Mouse (Mus musculus) liver, embryonic 15.5 days (tissue): Measurements from ENCODE around the gene Slc6a4. TPM values are rescaled to one million over a fixed set of nuclear protein-coding genes. Genes with fewer than 3 reads are reported as not detected.

Source experiments
- ATAC-seq: fragments of 200-750 bp; cut with Nextera tagmentation; 2 replicates; pipeline ENCODE4 v1.8.0; 2017; ENCODE audit warnings: moderate number of reproducible peaks, mild to moderate bottlenecking, moderate library complexity; ENCODE audit not compliant: insufficient read depth
- H3K27ac ChIP-seq: fragments of 300-500 bp; sonication (generic); replicated peaks from 2 replicates; pipeline ENCODE4 v1.5.1; 2015; ENCODE audit warnings: mild to moderate bottlenecking, inconsistent platforms
- H3K27me3 ChIP-seq: fragments of 300-500 bp; sonication (generic); 2 replicates; pipeline ENCODE4 v1.6.1; 2015; ENCODE audit warnings: mild to moderate bottlenecking, inconsistent platforms
- H3K36me3 ChIP-seq: fragments of 300-500 bp; sonication (generic); replicated peaks from 2 replicates; pipeline ENCODE4 v1.6.1; 2015; ENCODE audit warnings: moderate library complexity, mild to moderate bottlenecking, inconsistent platforms
- H3K4me1 ChIP-seq: fragments of 300-500 bp; sonication (generic); replicated peaks from 2 replicates; pipeline ENCODE4 v1.6.1; 2015; ENCODE audit warnings: inconsistent platforms
- H3K4me2 ChIP-seq: fragments of 300-500 bp; sonication (generic); 2 replicates; pipeline ENCODE4 v1.6.1; 2015; ENCODE audit warnings: moderate library complexity, mild to moderate bottlenecking, inconsistent platforms
- H3K4me3 ChIP-seq: fragments of 300-500 bp; sonication (generic); replicated peaks from 2 replicates; pipeline ENCODE4 v1.5.1; 2015; ENCODE audit warnings: mild to moderate bottlenecking, inconsistent platforms
- H3K9ac ChIP-seq: fragments of 300-500 bp; sonication (generic); 2 replicates; pipeline ENCODE4 v1.6.1; 2015; ENCODE audit warnings: moderate library complexity, mild to moderate bottlenecking, inconsistent platforms
- H3K9me3 ChIP-seq: fragments of 300-500 bp; sonication (generic); replicated peaks from 2 replicates; pipeline ENCODE4 v1.6.1; 2016; ENCODE audit warnings: inconsistent platforms
- WGBS: fragments of 180-500 bp; shearing (Covaris S2); methylation state at CpG from one replicate; pipeline ENCODE4 v1.1.7; 2015; ENCODE audit warnings: mixed read lengths; ENCODE audit not compliant: insufficient replicate concordance; 5-methylcytosine and 5-hydroxymethylcytosine counted together
- polyA plus RNA-seq: library from polyadenylated mRNA; unstranded; fragments of >200 nt; fragmentation: Nextera tagmentation; extraction: Ambion mirVana; gene quantifications from 2 replicates; pipeline ENCODE4 v1.2.1, GENCODE M21; 2015

Slc6a4 gene
- polyA plus RNA-seq, 1 experiment from 2014 or later: 2.1 TPM

DNA sequence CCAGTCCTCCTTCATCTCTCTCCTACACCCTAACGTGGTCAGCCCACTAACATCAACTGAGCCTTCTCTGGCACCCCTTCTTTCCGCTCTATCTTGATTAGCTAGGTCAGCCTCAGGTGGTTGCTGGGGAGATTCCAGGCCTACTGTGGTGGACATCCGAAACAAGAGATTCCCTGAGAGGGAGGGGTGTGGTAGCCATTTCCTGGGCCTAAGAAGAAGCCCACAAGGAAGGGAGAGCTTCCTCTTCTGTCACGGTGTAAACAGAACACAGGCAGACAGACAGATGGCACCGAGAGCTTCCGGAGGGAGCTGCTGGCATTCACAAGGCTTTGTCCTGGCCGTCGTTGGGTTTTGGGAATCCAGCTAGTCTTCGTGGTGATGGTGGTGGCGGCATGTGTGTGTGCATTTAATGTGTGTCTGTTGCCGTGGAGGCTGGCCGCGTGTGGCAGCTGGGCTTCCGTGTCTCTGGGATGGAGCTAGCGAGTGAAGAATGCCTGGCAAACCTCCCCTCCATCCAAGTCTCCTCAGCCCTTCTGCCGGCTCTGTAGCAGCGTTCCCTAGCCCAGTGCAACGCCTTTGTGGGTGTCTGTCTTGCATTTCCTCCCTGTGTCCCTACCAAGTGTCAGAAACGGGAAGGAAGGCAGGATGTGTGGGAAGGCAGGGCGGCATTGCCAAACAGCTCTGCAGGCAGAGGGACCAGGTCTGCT is 2.3 kb upstream of the Slc6a4 start:
- no peaks in the 10 kb centered on the region for H3K36me3 ChIP-seq
- H3K4me2 ChIP-seq: peak overlapping the region; percentile 70
- H3K9ac ChIP-seq: no peak overlapping the region
- peaks cover 67% of the 10 kb centered on the region for H3K27me3 ChIP-seq
- H3K9me3 ChIP-seq: no peaks in the 10 kb centered on the region
- WGBS: 24% methylated on average over 20 of the region's 20 CpGs
- peaks cover 24% of the 10 kb centered on the region for H3K4me1 ChIP-seq
- no peak for ATAC-seq
- no peak overlapping the region for H3K4me3 ChIP-seq
- no peak overlapping the region for H3K27ac ChIP-seq

DNA sequence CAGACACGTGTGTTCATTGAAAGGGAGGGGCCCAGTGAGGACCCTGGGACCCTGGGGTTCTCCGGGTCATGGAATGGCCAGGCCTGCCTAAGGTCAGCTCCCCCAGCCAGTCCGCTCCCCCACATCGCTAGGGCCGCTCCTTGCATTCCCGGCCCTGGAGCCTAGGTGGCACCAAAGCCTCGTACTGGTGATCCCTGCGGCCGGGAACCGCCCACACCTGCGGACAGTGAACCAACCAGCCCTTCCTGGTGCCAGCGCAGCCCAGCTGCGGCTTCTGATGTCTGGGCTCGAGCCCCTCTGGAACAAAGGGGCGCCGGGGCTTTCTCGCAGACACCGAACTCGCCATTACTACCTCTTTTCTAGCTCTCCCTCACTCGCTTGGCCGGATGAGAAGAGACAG is 1.1 kb upstream of the Slc6a4 start:
- peaks cover 24% of the 10 kb centered on the region for H3K4me1 ChIP-seq
- no peaks in the 10 kb centered on the region for H3K9me3 ChIP-seq
- peak overlapping the region; percentile 51 for H3K4me3 ChIP-seq
- peak overlapping the region; percentile 70 for H3K4me2 ChIP-seq
- peaks cover 78% of the 10 kb centered on the region for H3K27me3 ChIP-seq
- no peak overlapping the region for H3K9ac ChIP-seq
- 2% methylated on average over 21 of the region's 21 CpGs for WGBS
- no peak overlapping the region for H3K27ac ChIP-seq
- peak; percentile 60; the same call in 1 of the 2 replicates for ATAC-seq
- no peaks in the 10 kb centered on the region for H3K36me3 ChIP-seq

DNA sequence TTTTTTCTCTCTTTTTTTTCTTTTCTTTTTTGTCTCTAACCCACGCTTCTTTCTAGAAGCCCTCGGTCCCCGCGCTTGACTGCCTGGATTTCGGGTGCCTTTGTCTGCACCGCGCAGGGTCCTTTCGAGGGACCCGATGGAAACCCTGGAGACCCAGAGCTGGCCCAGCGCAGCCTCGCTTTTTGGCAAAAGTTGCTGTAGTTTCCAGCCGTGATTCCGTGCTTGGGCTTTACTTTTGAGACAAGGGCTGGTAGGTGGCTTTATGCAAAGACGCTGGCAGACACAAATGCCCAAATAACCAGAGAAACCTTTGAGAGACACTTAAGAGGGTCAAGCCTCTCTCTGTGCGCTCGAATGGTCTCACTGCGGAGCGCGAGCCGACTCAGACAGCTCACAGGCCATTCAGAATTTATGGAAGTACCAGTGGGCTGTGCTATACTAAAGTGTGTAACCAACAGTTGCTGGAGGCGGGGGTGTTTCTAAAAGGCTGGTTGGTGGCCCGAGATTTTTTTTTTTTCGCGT is 363 bp downstream of the Slc6a4 start:
- Histone ChIP-seq H3K4me2 (peak overlapping the region; percentile 70), H3K9ac (no peak overlapping the region), H3K9me3 (no peaks in the 10 kb centered on the region), H3K36me3 (no peaks in the 10 kb centered on the region), H3K4me3 (peak overlapping the region; percentile 51), H3K4me1 (peaks cover 24% of the 10 kb centered on the region), H3K27me3 (peaks cover 82% of the 10 kb centered on the region), H3K27ac (no peak overlapping the region)
- ATAC-seq: no peak
- WGBS: 11% methylated on average over 24 of the region's 24 CpGs

DNA sequence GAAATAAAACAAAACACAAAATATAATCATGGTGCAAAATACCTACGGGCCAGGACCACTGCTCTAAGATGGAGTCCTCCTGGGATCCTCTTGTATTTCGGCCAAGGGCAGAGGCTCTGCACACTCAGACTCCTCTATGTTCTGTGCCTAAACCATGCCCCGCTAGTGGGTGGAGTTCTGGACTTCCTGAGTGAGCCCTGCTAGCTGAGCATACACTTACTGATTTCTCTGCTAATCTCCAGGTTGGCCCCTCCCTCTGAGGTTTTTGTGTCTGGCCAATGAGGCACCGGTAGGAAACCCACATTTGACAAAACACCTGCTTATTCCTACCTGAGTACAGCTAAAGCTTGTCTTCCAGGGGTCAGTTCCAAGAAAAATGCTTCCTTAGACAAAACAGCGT is 2.3 kb downstream of the Slc6a4 start:
- ATAC-seq: no peak
- Histone ChIP-seq H3K9ac (no peak overlapping the region), H3K4me3 (no peak overlapping the region), H3K36me3 (no peaks in the 10 kb centered on the region), H3K4me2 (no peak overlapping the region), H3K27me3 (peaks cover 85% of the 10 kb centered on the region), H3K27ac (no peak overlapping the region), H3K4me1 (peaks cover 19% of the 10 kb centered on the region), H3K9me3 (no peaks in the 10 kb centered on the region)
- 33% methylated on average over 5 of the region's 5 CpGs for WGBS

DNA sequence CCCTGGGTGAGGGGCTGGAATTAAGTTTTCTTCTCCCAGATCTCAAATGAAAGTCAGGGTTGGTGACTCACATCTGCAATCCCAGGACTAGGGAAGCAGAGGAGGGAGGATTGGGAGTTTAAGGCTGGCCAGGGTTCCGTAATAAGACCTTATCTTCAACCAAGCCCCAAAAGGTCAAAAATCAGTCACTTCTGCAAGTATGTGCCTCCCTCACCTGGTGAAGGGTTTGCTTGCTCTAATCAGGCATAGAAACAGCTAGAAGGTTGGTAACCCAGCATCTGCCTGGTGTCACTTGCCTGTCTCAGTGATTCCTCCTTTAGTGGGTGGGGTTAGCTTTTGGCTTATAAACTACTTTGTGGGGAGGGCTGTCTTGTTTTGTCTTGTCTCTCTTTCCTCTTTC is 4.0 kb downstream of the Slc6a4 start:
- Histone ChIP-seq H3K9me3 (no peaks in the 10 kb centered on the region), H3K36me3 (no peaks in the 10 kb centered on the region), H3K4me2 (no peak overlapping the region), H3K9ac (no peak overlapping the region), H3K27me3 (peaks cover 77% of the 10 kb centered on the region), H3K4me1 (peaks cover 14% of the 10 kb centered on the region), H3K27ac (no peak overlapping the region), H3K4me3 (no peak overlapping the region)
- WGBS: 52% methylated on average over 1 of the region's 1 CpGs
- ATAC-seq: no peak

DNA sequence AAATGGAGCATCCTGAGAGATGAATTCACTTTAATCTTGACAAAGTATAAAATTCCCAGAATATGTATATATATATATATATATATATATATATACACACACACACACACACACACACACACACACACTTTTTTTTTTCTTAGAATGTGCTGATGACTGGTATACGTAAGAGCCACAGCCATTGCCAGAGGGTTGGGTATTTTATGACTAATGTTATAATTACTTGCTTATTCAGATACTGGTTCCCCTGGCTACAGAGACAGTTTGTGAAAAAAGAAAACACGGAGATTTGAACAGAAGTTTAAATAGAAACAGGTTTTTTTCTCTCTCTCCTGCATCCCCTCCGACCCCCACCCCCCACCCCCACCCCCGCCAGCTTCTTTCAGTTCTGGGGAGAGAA is 7.5 kb downstream of the Slc6a4 start:
- H3K27me3 ChIP-seq: peaks cover 44% of the 10 kb centered on the region
- WGBS: 52% methylated on average over 4 of the region's 4 CpGs

DNA sequence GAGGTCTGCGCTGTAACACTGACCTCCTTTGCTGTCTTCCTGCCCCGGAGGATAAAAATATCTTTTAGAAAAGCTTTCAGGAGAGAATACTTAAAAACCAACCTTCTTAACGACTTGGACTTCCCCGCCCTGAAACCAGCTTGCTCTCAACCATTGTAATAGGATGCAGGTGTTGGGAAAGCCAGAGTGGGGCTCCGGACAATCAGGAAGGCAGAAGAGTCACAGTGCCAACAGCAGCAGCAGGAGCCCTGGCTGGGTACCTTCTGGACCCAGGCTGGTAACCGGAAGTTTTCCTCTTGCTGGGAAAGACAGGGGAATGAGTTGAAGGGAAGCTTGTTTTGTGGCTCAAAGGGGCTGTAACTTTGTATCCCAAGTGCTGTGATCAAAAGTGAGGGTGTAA is 8.2 kb downstream of the Slc6a4 start:
- Histone ChIP-seq H3K4me3 (no peak overlapping the region), H3K4me2 (no peak overlapping the region), H3K9ac (no peak overlapping the region), H3K36me3 (no peaks in the 10 kb centered on the region), H3K27me3 (peaks cover 36% of the 10 kb centered on the region), H3K27ac (no peak overlapping the region), H3K9me3 (no peaks in the 10 kb centered on the region), H3K4me1 (0 out of 2 replicates have a peak, but pooled peaks cover 5% of the 10 kb centered on the region)
- WGBS: 34% methylated on average over 6 of the region's 6 CpGs
- no peak for ATAC-seq

More for the DNA sequence above, 7.5 kb downstream of the Slc6a4 start:
- Histone ChIP-seq H3K4me2 (no peak overlapping the region), H3K27ac (no peak overlapping the region), H3K4me3 (no peak overlapping the region), H3K9ac (no peak overlapping the region), H3K4me1 (0 out of 2 replicates have a peak, but pooled peaks cover under 1% of the 10 kb centered on the region), H3K36me3 (no peaks in the 10 kb centered on the region), H3K9me3 (no peaks in the 10 kb centered on the region)
- ATAC-seq: no peak

DNA sequence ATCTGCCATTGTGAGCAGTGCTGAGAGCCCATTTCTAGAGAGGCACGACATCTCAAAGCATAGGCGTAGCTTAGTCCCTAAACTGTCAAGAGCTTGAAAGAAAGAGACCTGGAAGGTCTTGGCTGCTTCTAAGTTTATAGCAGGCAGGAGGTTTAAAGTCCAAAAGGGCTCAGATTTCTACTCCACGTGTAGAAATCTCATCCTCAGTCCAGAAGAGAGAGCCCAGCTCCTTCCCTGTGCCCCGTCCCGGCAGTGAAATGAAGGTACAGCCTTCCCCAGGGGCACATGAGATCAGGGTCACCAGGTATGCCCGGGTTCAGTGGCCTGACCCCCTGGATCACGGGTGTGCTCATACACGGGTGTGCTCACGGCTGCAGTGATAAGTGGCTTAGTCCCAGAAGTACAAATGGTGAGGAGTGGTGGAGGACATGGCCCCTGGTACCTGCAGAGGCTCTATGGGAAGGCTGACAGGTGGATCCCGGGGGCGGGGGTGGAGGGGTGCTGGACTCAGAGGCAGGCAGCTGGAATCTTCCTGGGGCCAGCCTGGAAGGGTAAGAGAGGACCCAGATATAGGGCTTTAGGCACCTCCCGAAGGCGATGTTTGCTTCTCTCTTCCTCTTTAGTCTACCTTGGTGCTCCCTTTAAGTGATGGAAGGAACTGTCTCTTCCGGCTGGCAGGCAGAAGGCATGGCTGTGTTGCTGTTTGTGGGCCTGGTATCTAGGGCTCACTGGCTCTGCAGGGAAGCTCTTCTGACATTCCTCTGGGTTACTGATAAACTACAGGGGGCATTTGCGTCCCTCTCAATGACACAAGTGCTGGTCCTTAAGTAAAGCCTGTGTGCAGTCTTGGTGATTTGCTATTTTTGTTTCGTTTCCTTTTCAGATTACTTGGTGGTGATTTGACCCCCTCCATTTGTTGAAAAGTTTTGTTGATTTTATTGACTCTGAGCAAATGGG is 10.9 kb downstream of the Slc6a4 start:
- H3K9ac ChIP-seq: no peak overlapping the region
- peaks cover 18% of the 10 kb centered on the region for H3K27me3 ChIP-seq
- 0 out of 2 replicates have a peak, but pooled peaks cover 5% of the 10 kb centered on the region for H3K4me1 ChIP-seq
- no peak for ATAC-seq
- H3K4me2 ChIP-seq: no peak overlapping the region
- WGBS: 54% methylated on average over 16 of the region's 16 CpGs
- H3K36me3 ChIP-seq: no peaks in the 10 kb centered on the region
- H3K4me3 ChIP-seq: no peak overlapping the region
- H3K27ac ChIP-seq: no peak overlapping the region
- H3K9me3 ChIP-seq: no peaks in the 10 kb centered on the region

DNA sequence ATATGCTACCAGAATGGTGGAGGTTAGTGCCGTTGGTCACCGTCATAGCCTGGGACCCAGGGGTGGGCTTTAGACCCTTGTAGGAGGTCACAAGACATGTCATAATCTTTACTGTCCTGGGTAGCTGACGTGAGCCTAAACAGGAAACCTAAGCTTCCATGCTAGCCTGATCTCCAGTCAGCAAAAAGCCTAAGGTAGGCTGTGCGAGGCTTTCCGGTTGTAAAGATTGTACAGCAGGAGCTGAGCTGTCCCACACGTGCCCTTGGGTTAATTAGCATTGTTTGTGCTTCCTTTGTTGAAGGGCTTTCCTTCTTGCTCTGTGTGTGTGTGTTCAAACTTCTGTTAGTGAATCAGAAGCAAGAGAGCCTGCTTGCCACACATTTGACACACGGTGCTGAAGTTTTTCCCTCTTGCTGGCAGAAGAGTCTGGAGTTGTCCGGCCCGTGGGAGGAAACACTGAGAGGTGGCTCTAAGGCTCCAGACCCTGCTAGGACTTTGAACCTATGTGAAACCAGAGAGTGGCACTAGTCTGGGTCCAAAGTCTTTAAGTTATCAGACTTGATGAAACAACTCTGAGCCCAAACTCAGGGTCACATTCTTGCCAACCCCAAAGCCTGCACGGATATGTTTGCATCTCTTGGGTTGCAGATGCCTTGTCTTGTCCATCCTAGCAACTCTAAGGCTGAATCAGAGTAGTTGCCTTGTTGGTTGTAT is 12.5 kb downstream of the Slc6a4 start:
- Histone ChIP-seq H3K27ac (no peak overlapping the region), H3K9me3 (no peaks in the 10 kb centered on the region), H3K4me3 (no peak overlapping the region), H3K4me1 (0 out of 2 replicates have a peak, but pooled peaks cover 5% of the 10 kb centered on the region), H3K36me3 (no peaks in the 10 kb centered on the region), H3K27me3 (peaks cover 10% of the 10 kb centered on the region; the same call in 1 of the 2 replicates), H3K9ac (no peak overlapping the region), H3K4me2 (no peak overlapping the region)
- WGBS: 58% methylated on average over 10 of the region's 10 CpGs
- no peak for ATAC-seq

DNA sequence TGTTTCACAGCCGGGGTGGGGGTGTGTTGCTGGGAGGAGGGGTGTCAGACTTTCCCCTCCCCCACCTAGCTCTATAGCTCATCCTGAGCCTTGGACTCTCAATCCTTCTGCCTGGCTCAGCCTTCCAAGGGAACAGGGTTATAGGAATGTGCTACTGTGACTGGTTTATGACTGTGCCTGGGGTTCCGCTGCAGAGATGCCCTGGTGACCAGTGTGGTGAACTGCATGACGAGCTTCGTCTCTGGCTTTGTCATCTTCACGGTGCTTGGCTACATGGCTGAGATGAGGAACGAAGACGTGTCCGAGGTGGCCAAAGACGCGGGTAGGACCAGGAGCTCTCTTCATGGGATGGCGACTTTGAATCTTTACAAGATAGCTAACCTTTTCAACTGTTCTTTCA is 19.6 kb downstream of the Slc6a4 start:
- no peak for ATAC-seq
- H3K4me2 ChIP-seq: no peak overlapping the region
- no peak overlapping the region for H3K4me3 ChIP-seq
- H3K4me1 ChIP-seq: peaks cover 12% of the 10 kb centered on the region; the same call in 1 of the 2 replicates
- no peaks in the 10 kb centered on the region for H3K36me3 ChIP-seq
- H3K9ac ChIP-seq: no peak overlapping the region
- H3K27me3 ChIP-seq: no peaks in the 10 kb centered on the region; the same call in 1 of the 2 replicates
- H3K27ac ChIP-seq: no peak overlapping the region
- no peaks in the 10 kb centered on the region for H3K9me3 ChIP-seq
- 67% methylated on average over 11 of the region's 11 CpGs for WGBS
